Mouse (Mus musculus) brain, embryonic 14.5 days (tissue): ENCODE measurements around the gene Stk17b. TPM values are rescaled to one million over a fixed set of nuclear protein-coding genes. Genes with fewer than 3 reads are reported as not detected.

ENCODE experiments used
- DNase-seq: peaks from one replicate; pipeline ENCODE4 v3.0.0-alpha.2; 2011; ENCODE audit warnings: low read depth
- CTCF ChIP-seq: fragments of 200-500 bp; IDR thresholded peaks from 2 replicates; pipeline ENCODE4 v1.5.1; 2012; ENCODE audit warnings: inconsistent platforms, mild to moderate bottlenecking, moderate library complexity, borderline replicate concordance; ENCODE audit not compliant: insufficient read depth, insufficient read length; ENCODE audit errors: extremely low read depth
- POLR2A ChIP-seq: fragments of 200-500 bp; IDR thresholded peaks from 2 replicates; pipeline ENCODE4 v1.6.1; 2012; ENCODE audit warnings: mild to moderate bottlenecking, inconsistent platforms, borderline replicate concordance; ENCODE audit not compliant: poor library complexity, insufficient read depth, insufficient read length, severe bottlenecking; ENCODE audit errors: extremely low read depth
- polyA plus RNA-seq: library from polyadenylated mRNA; depleted of rRNA; stranded (reverse); fragments of >200 nt; gene quantifications from 2 replicates; pipeline ENCODE4 v1.2.3, GENCODE M21; 2012

Stk17b gene
- polyA plus RNA-seq, 1 experiment: 2.6 TPM

DNA sequence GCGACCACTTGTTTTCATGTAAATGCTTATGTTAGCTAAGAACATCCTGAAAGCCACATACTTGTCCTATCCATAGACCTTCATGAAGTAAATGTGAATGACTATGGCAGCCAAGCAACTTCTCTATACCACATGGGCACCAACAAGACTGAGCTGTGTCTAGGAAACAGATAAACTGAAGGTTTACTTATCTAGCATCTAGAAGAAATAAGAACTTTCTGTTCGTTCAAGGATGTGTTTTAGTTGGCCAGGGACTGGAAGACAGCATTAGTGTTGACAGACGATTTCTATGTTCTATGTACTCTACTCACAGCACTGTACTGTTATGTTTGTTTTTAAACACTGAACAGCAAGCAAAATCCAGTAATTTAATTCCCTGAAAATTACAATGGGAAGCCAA is 2.9 kb downstream of the Stk17b start:
- no peak for TF ChIP-seq CTCF
- no peak for TF ChIP-seq POLR2A
- DNase-seq: no peak

DNA sequence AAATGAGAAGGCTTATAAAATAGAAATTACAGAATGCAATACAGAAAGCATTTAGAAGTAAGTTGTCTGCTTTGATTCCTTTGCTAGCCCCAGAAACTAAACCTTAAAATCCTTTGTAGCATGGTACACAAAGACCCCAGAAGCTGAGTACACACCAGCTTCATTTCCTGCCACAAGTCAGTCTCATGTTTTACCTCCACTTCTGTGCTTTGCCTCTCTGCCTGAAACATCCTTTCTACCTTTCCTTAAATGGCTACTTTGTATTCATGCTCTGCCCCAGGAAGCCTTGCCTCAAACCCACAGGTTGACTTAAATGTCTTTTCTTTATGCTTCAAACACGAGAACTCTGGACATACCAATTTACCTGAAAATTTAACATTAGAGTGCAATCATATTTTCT is 3.7 kb downstream of the Stk17b start:
- no peak for DNase-seq
- no peak for TF ChIP-seq POLR2A
- no peak for TF ChIP-seq CTCF

GRCm38 (mm10) chr1:53776176-53776905 is 8.7 kb downstream of the Stk17b start:
- DNase-seq: no peak
- TF ChIP-seq POLR2A: no peak
- no peak for TF ChIP-seq CTCF

DNA sequence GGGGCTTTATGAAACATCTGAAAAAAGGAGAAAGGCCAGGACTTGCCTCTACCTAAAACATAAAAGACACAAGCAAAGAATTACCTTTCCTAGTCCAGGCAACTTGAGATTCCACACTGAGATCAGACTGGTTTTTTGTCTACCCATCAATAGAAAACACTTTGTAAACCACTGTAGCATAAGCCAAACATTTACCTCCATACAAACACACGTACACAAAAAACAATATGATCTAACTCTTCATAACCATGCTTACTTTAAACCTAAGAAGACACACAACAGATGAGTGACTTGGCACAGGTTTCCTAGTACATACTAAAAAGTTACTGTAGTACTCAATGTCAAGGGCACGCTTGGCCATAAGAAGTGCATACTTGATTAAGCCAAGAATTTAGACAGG is 9.5 kb downstream of the Stk17b start:
- no peak for DNase-seq
- TF ChIP-seq CTCF (no peak), POLR2A (no peak)

GRCm38 (mm10) chr1:53775036-53775435 is 10.0 kb downstream of the Stk17b start:
- TF ChIP-seq CTCF (no peak), POLR2A (no peak)
- DNase-seq: no peak

DNA sequence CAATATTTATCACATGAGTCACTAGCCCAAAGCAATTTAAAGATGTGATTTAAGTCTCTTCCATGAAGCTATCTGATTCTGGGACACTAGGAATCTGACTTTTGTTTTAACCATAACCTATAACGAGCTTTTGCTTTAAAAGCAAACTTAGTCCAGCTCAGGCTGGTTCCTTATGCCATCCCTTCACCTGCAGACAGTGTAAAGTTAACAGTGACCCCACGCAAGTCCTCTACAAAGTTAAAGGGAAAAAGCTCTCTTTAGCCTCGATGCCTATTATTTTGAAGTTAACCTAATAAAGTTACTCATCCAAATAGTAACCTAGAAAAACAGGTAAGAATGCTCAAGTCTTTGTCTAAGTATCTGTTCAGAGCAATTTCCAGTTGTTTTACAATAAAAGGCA is 10.5 kb downstream of the Stk17b start:
- TF ChIP-seq POLR2A (no peak), CTCF (no peak)
- DNase-seq: no peak

DNA sequence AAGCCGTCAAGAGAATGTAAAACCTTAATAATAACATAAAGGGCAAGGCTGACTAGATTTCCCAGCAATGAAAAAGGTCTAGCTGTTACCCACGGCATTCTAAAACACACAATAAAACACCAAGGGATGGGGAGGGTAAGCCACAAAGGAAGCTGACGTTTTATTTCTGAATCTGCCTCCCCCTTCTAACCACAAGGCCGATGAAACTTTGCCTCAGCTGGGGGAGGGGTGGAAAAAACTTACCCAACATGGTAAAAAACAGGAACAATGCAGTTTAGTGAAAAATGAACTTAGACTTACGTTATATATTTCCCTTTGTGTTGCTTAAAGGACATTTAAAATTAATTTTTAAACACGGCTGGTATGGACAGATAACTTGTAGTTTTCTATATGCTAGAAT is 11.0 kb downstream of the Stk17b start:
- DNase-seq: no peak
- TF ChIP-seq CTCF: no peak
- TF ChIP-seq POLR2A: no peak

DNA sequence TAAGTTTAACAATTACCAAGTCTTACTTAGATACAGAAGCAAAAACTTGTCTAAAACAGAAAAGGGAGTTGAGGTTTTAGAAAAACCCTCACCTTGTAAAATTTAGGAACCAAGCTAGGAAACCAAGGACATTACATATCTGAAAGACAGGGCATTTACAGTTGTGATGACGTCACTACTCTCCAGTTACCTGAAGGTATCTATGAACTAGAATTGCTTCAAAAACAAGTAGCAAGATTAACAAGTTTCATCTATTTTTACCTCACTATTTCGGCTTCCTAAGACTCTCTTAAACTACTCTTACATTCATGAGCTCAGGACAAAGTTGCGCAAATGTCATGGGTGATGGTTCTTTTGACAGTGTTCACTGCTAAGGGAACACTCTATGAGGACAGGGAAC is 12.1 kb downstream of the Stk17b start:
- TF ChIP-seq POLR2A (no peak), CTCF (no peak)
- DNase-seq: no peak

DNA sequence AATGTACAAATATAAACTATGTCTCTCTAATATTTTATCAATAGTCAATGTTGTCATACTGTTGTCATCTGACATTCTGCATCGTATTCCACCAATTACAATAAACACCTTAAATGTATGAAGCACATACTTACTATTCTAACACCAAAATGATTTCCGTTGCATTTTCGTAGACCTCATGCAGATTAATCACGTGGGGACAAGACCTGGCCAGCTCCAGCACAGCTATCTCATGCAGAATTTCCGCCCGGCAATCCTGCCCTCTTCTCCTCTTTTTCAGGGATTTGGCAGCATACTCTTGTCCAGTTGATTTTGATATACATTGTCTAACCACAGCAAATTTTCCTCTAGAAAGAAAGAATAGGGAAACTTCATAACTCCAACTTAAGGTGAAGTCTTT is 13.5 kb downstream of the Stk17b start:
- no peak for DNase-seq
- no peak for TF ChIP-seq CTCF
- TF ChIP-seq POLR2A: no peak

DNA sequence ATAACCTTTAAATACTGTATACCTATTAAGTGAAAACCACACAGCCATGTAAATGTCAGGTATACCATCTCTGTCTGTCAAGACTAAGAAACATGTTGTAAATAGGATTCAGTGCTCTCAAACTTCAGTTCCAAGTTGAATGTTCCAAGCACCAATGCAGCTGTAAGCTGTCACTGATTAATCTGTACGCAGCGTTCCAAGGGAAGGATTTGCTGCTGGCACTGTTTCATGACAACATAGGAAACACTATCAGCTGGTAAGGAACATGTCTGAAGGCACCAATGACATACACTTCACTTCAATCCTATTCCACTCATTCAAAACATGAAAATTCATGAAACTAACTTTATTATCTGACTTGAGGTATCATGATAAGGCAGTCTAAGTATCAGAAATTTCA is 18.9 kb downstream of the Stk17b start:
- peak; percentile 11 for DNase-seq
- TF ChIP-seq CTCF (no peak), POLR2A (no peak)

DNA sequence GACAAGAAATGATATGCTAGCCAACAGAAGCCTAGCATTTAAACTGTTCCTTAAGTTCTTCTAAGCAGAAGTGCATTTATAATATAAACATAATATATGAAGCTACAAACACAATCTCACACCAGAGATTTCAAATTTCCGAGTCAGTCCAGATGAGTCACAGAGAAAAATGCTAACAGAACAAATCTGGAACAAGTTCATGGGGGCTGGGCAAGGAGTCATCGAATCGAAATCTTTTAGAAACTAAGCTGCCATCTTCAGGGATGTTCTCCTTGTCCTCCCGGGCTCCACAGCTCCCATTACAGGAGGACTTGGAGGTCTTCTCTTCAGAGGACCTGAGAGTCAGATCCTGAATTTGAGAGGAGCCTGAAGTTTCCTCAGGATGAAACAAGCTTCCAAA is 27.7 kb downstream of the Stk17b start:
- TF ChIP-seq CTCF (no peak), POLR2A (no peak)
- DNase-seq: no peak

GRCm38 (mm10) chr1:53753501-53753900 is 31.5 kb downstream of the Stk17b start:
- peak; percentile 11 for DNase-seq
